Mouse (Mus musculus): Measurements from ENCODE around the gene Herc2.

DNA sequence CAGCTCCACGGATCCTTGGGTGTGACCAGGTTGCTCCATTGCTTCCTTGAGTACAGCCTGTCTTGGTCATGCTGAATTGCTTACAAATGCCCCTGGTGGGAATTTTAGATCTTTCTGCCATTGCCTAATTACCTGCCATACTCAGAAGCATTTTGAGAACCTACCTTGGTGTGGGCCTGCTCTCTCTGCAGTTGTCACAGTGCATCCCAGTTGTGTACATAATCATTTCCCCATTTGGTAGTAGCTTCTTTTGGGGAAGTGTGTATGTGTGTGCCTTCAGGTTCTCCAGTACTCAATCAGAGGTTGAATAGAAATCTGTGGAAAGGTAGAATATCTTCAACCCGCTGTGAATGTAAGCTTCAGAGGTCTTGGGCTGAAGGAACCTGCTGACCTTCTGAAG, 153.3 kb downstream of the Herc2 start:
- TF ChIP-seq CTCF (IDR thresholded peaks at IDR 0.05; ENCODE audit: low read depth) (no peak), EP300 (IDR thresholded peaks at IDR 0.05; ENCODE audit: low read depth) (no peak)

All from heart, postnatal 0 days (tissue).